Mouse (Mus musculus): ENCODE results near the gene Olfr1373. TPM values are rescaled to one million over a fixed set of nuclear protein-coding genes. Genes with fewer than 3 reads are reported as not detected.

Olfr1373 gene
- total RNA-seq, 2 experiments from 2014 or later: not detected

DNA sequence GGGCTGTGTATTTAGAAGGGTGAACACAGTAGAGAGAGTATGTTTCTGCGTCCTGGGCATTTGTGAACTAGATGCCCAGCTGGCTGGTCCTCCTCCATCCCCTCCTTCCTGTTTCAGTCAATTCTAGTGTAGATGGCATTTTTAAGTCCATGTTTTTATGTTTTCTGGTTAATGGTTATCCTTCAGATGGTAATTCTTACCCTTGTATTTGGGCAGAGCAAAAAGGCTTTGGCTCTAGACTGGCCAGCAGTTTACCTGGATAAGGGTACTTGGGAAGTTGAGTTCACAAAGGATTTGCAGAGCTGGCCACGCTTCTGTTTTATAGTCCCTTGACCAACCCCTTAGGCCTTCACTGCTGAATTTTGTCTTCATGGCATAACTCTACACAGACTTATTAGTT is 39.3 kb downstream of the Olfr1373 start:
- DNase-seq: no peak

DNA sequence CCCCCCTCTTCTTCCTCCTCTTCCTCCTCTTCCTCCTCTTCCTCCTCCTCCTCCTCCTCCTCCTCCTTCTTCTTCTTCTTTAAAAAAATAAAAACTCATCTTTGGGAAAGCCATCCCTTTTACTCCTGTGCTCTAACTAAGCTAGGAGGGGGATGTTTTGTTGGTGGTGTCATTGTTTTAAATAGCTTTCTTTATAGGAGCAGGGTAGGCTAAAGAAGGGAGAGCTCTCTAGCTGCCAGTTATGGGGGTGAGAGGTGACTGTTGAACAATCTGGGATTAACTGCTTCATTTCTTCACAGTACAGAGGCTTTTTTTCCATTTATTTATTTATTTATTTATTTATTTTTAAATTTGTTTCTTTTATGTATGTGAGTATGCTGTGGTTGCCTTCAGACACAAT is 39.8 kb downstream of the Olfr1373 start:
- peak in 1 of 2 experiments; percentile 48 for DNase-seq

DNA sequence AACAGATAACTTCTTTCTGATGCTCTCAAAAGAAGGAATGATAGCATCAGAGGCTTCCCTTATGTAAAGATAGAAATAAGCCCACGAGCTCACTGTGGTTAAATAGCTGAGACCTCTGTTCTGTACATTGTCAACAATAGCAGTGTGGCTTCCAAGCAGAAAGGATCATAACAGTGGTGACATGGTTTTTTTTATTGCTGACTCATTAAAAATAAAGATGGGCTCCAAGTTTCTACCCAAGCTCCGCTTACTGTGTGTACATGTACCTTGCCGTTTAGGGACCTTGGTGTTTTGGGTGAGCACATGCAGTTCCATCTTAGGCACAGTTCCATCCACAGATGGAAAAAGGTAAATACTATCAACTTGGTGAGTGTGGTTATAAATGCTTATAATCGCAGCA is 42.4 kb downstream of the Olfr1373 start:
- no peak for DNase-seq

DNA sequence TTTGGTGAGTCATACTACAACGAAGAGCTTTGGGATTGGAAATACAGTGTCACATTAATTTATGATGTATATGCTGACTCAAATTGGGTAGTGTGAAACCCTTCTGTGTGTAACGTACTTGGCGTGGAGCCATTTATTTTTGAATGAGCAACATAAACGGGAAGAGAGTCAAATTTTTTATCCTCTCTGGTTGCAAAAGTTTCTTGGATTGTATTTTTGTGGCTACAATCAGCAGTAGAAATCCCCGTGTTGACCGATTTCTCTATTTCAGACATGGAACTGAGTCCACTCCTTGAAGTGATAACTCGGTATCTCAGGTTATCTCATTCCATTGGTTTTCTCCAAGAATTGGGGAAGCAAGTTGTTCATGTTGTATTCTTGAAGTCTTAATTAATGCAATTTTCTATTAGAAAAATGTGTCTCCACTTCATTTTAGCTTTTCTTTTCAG is 45.5 kb downstream of the Olfr1373 start:
- DNase-seq: no peak

DNA sequence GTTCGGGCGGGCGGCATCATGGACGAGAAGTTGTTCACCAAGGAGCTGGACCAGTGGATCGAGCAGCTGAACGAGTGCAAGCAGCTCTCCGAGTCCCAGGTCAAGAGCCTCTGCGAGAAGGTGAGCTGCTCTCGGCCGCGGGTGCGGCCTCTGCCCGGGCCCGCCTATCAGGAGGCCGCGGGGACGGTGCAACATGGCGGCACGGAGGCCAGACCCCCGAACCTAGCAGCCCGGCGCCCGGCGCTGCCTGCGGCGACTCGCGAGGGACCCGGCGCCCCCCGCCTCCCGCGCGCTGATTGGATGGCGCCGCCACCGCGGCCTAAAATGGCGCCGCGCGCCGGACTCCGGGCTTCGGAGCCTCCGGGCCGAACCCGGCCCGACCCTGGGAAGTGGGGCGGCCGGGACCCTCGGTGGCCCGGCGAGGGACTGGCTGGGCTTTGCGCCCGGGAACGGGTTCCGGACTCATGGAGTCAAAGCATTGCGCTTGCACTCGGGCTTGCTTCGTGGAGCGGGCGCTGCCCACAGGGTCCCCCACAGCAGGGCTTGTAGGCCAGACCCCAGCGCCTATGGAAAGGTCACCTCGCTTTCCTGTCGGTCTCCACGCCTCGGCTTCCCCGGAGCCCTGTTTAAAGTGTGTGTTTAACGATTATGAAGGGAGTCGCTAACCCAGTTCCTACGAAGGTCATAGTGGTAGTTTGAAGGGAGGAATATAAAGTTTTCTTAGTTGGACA is 46.1 kb downstream of the Olfr1373 start:
- DNase-seq: peak; percentile 65 to 75

DNA sequence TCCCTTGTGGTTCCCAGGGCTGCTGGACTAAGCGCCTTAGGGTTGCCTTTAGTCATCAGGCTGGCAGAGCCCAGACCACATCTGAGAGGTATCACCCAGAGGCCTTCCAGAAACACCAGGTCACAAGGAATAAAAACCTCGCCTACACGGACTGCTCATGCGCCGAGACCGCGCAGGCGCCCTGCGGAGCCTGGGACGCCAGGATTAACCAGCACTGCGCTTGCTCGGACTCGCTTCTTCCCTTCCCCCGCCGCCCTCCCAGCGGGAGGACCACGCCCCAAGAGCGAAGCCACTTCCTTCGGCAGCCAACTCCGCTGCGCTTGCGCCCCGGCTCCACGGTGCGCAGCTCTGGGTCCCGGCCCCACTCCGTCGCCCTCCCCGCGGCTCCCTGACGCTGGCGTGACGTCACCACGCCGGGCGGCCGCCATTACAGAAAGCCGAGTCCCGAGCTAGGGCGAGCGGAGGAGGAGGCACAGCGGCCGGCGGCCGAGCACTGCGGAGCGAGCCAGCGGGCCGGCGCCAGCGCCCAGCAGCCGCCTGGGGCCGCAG is 46.9 kb downstream of the Olfr1373 start, which contains the start of gene Ppp2ca:
Ppp2ca (plus strand) TSS at position 284 of the 549 bp plus-strand sequence.
- peak; percentile 97 to 99 for DNase-seq

DNA sequence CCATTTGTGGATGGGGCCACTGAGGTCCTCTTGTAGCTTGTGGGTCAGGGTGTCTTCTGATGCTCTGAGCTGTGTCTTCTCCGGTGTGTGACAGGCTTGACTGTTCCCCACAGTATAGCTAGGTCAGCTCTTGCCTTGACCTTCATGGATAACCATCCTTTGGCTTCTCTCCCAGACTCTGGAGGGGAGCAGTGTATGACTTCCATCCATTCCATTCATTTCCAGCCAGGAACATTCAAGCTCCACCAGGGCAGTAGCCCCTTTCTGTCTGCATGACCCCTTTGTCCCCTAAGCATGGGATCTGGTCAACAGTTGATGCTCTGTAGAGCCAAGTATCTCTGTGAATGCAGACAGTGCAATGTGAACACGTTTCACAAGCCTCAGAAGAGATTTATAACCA is 47.7 kb downstream of the Olfr1373 start:
- peak in 1 of 2 experiments; percentile 35 for DNase-seq

DNA sequence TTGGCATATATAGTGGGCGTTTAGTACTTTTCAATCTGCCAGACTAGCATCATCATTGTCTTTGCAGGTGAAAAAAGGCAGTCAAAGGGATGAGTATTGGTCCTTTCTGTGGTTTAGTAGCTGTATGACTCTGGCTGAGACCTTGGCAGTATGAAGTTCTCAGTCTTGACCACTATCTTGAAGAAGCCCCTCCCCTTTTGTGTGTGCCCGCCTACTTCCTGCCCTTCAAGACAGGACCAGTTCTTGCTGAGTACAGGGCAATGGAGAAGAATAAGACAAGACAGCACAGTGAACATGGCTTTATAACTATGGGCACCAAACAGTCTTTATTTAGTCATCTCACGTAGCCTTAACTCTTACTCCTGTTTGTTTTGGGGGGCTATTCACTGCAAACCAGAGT is 48.3 kb downstream of the Olfr1373 start:
- no peak for DNase-seq

Small RNAs within 50 kb of the gene (microRNA-seq; reads per million reads assigned to microRNA genes)
- gene Gm24157 (0 to 0.81 reads per million in 2 experiments), gene Mir3061 (13.3 to 18.9 reads per million in 2 experiments)

Other genes with a start within 250 kb of the Olfr1373 start
- 10 to 100 TPM; 10.5 to 11.3 TPM for gene Cdkn2aipnl, start 177.9 kb downstream of the Olfr1373 start, total RNA-seq (2021)
- 100 to 1,000 TPM; 265 to 312 TPM for gene Ube2b, start 144.8 kb downstream of the Olfr1373 start, total RNA-seq (2021)
- 1 to 10 TPM; 3.6 to 5.1 TPM for gene Cdkl3, start 141.3 kb downstream of the Olfr1373 start, total RNA-seq (2021)
- 10 to 100 TPM; 54.2 to 54.3 TPM for gene Ppp2ca, start 46.8 kb downstream of the Olfr1373 start, total RNA-seq (2021)
- not detected for gene Olfr1371, start 68.5 kb upstream of the Olfr1373 start, total RNA-seq (2021)
- gene Skp1a, start 86.5 kb upstream of the Olfr1373 start, total RNA-seq (2021): 100 to 1,000 TPM; 266 to 277 TPM
- 1 to 10 TPM in 1 of 2 experiments, under 1 TPM in 1; 0.55 to 6.6 TPM for gene Tcf7, start 137.5 kb upstream of the Olfr1373 start, total RNA-seq (2021)
- 1,000 to 10,000 TPM; 1,073 to 1,213 TPM for gene Vdac1, start 215.3 kb upstream of the Olfr1373 start, total RNA-seq (2021)

All from heart, adult 18-20 months (tissue).